Comparison of ENCODE assay signal across 7 mouse cellular contexts in the genomic region with DNA sequence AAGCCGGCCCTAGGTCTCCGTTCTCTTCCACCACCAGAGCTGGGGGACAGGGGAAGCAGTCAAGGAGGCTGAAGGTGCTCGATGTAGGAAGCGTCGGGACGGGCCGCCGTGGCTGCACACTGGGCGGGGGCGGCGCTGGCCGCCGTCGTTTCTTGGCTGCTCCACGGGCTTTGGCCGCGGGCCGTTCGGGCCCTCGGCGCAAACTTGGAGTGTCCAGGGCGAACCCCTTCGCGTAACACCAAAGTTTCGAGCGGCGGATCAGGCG. TPM values are rescaled to one million over a fixed set of nuclear protein-coding genes. Genes with fewer than 3 reads are reported as not detected.
DNase-seq lines count a peak whose midpoint lies in the region; ATAC-seq and TF ChIP-seq lines count a peak whose summit lies in the region.

No protein-coding gene starts in this region.

- H3K9me3 ChIP-seq in lung, postnatal 0 days (ENCODE audit: low read length) = no peaks in the 10 kb centered on the region
- no peaks in the 10 kb centered on the region for H3K9me3 ChIP-seq in forebrain, embryonic 14.5 days (replicated peaks; ENCODE audit: control insufficient read depth, low read length)
- no peaks in the 10 kb centered on the region for H3K9me3 ChIP-seq in limb, embryonic 10.5 days (replicated peaks)

- H3K9ac ChIP-seq in lung, postnatal 0 days (replicated peaks; ENCODE audit: low read depth) = no peak overlapping the region
- H3K9ac ChIP-seq in forebrain, embryonic 14.5 days (ENCODE audit: low read length) = peak overlapping the region; percentile 41; the same call in 1 of the 2 replicates

- TF ChIP-seq POLR2A in olfactory bulb, adult 2 months (IDR thresholded peaks at IDR 0.05; ENCODE audit: insufficient read depth, low read depth, low read length) = no peak

- no peak for DNase-seq in lung, postnatal 0 days (ENCODE audit: low spot score)
- no peak for DNase-seq in lung, postnatal 36 days
- DNase-seq in forebrain, embryonic 14.5 days (ENCODE audit: low spot score) = no peak
- DNase-seq in limb, embryonic 10.5 days (ENCODE audit: low spot score) = no peak
- no peak for DNase-seq in gastrocnemius, postnatal 10 days
- DNase-seq in gastrocnemius, postnatal 25 days = no peak

- peaks cover 55% of the 10 kb centered on the region; the same call in 1 of the 2 replicates for H3K27me3 ChIP-seq in lung, postnatal 0 days (replicated peaks; ENCODE audit: insufficient read depth, low read length)
- H3K27me3 ChIP-seq in forebrain, embryonic 14.5 days (replicated peaks; ENCODE audit: control insufficient read depth, insufficient read depth, low read length) = peaks cover 56% of the 10 kb centered on the region
- H3K27me3 ChIP-seq in limb, embryonic 10.5 days (ENCODE audit: low read depth, poor library complexity, severe bottlenecking) = peaks cover 77% of the 10 kb centered on the region

- H3K4me1 ChIP-seq in lung, postnatal 0 days (ENCODE audit: insufficient read depth, low read depth, low read length) = peaks cover 7% of the 10 kb centered on the region
- peaks cover 5% of the 10 kb centered on the region for H3K4me1 ChIP-seq in forebrain, embryonic 14.5 days (ENCODE audit: control insufficient read depth, insufficient read depth, low read length)
- peaks cover 59% of the 10 kb centered on the region for H3K4me1 ChIP-seq in limb, embryonic 10.5 days
- peaks cover 23% of the 10 kb centered on the region for H3K4me1 ChIP-seq in olfactory bulb, adult 2 months (ENCODE audit: control insufficient read depth, insufficient read depth, low read length)

- WGBS in lung, postnatal 0 days = 0% methylated on average over 27 of the region's 28 CpGs
- WGBS in forebrain, embryonic 14.5 days = 1% methylated on average over 21 of the region's 28 CpGs
- under 1% methylated on average over 28 of the region's 28 CpGs for WGBS in limb, embryonic 10.5 days
- WGBS in olfactory bulb, adult 2 months = 6% methylated on average over 28 of the region's 28 CpGs

- TF ChIP-seq CTCF in lung, postnatal 0 days (IDR thresholded peaks at IDR 0.05) = no peak
- TF ChIP-seq CTCF in olfactory bulb, adult 2 months (IDR thresholded peaks at IDR 0.05; ENCODE audit: insufficient read depth, low read depth, low read length) = no peak

- H3K4me2 ChIP-seq in lung, postnatal 0 days (replicated peaks; ENCODE audit: low read depth, low read length) = peak overlapping the region; percentile 92
- peak overlapping the region; percentile 83 for H3K4me2 ChIP-seq in forebrain, embryonic 14.5 days (ENCODE audit: low read length)

- H3K27ac ChIP-seq in lung, postnatal 0 days (ENCODE audit: low read length) = no peak overlapping the region
- H3K27ac ChIP-seq in forebrain, embryonic 14.5 days (ENCODE audit: low read depth, low read length) = no peak overlapping the region
- H3K27ac ChIP-seq in limb, embryonic 10.5 days = peak overlapping the region; percentile 90
- H3K27ac ChIP-seq in olfactory bulb, adult 2 months (ENCODE audit: insufficient read depth, low read depth, low read length) = no peak overlapping the region

- ATAC-seq in lung, postnatal 0 days = peak; percentile 18; the same call in 1 of the 2 replicates
- no peak for ATAC-seq in forebrain, embryonic 14.5 days

- H3K4me3 ChIP-seq in lung, postnatal 0 days (ENCODE audit: low read depth, low read length) = peak overlapping the region; percentile 57
- H3K4me3 ChIP-seq in forebrain, embryonic 14.5 days (ENCODE audit: low read depth, low read length) = peak overlapping the region; percentile 67
- peak overlapping the region; percentile 80 for H3K4me3 ChIP-seq in limb, embryonic 10.5 days
- H3K4me3 ChIP-seq in olfactory bulb, adult 2 months (ENCODE audit: insufficient read depth, low read depth, low read length) = peak overlapping the region; percentile 78; the same call in 1 of the 2 replicates

- H3K36me3 ChIP-seq in lung, postnatal 0 days (ENCODE audit: insufficient read depth, low read length) = no peaks in the 10 kb centered on the region
- H3K36me3 ChIP-seq in forebrain, embryonic 14.5 days (ENCODE audit: control insufficient read depth, insufficient read depth, low read length) = no peaks in the 10 kb centered on the region
- H3K36me3 ChIP-seq in limb, embryonic 10.5 days = no peaks in the 10 kb centered on the region

- no peak for TF ChIP-seq EP300 in lung, postnatal 0 days (IDR thresholded peaks at IDR 0.05)

RNA-seq across cellular contexts. Expression of a gene that starts 1.3 kb away (rescaled TPM):
- polyA plus RNA-seq in lung, postnatal 0 days (2015; fragmentation: Nextera tagmentation; extraction: Ambion mirVana) = 3.5 and 4.1 TPM in 2 replicates
- polyA plus RNA-seq in forebrain, embryonic 14.5 days (2014; fragmentation: Nextera tagmentation; extraction: Ambion mirVana) = 2.5 and 3.3 TPM in 2 replicates
- 16.1 and 23.8 TPM in 2 replicates for polyA plus RNA-seq in limb, embryonic 10.5 days (2016; fragmentation: Nextera tagmentation; extraction: Ambion mirVana)
- not detected in 2 replicates for polyA plus RNA-seq in olfactory bulb, adult 2 months (2012; ENCODE audit: insufficient read depth, insufficient read length, low replicate concordance, missing spikeins)
- total RNA-seq in gastrocnemius, postnatal 10 days (2021) = under 1 TPM; 0.59 to 0.68 TPM
- 1 to 10 TPM; 1.2 to 1.6 TPM for total RNA-seq in gastrocnemius, postnatal 25 days (2021)

RNA-seq across cellular contexts. Expression of a gene that starts 35.0 kb away (rescaled TPM):
- 3.0 and 3.5 TPM in 2 replicates for polyA plus RNA-seq in lung, postnatal 0 days (2015; fragmentation: Nextera tagmentation; extraction: Ambion mirVana)
- 5.0 and 5.9 TPM in 2 replicates for polyA plus RNA-seq in forebrain, embryonic 14.5 days (2014; fragmentation: Nextera tagmentation; extraction: Ambion mirVana)
- polyA plus RNA-seq in limb, embryonic 10.5 days (2016; fragmentation: Nextera tagmentation; extraction: Ambion mirVana) = 2.5 TPM in 2 replicates
- polyA plus RNA-seq in olfactory bulb, adult 2 months (2012; ENCODE audit: insufficient read depth, insufficient read length, low replicate concordance, missing spikeins) = 69.4 and 106 TPM in 2 replicates
- total RNA-seq in gastrocnemius, postnatal 10 days (2021) = 10 to 100 TPM; 32.2 to 32.4 TPM
- 10 to 100 TPM; 33.0 to 40.5 TPM for total RNA-seq in gastrocnemius, postnatal 25 days (2021)

RNA-seq across cellular contexts. Expression of a gene that starts 52.2 kb away (rescaled TPM):
- 0.36 and 0.45 TPM in 2 replicates for polyA plus RNA-seq in lung, postnatal 0 days (2015; fragmentation: Nextera tagmentation; extraction: Ambion mirVana)
- polyA plus RNA-seq in forebrain, embryonic 14.5 days (2014; fragmentation: Nextera tagmentation; extraction: Ambion mirVana) = 5.6 and 6.4 TPM in 2 replicates
- 0.24 and 0.25 TPM in 2 replicates for polyA plus RNA-seq in limb, embryonic 10.5 days (2016; fragmentation: Nextera tagmentation; extraction: Ambion mirVana)
- polyA plus RNA-seq in olfactory bulb, adult 2 months (2012; ENCODE audit: insufficient read depth, insufficient read length, low replicate concordance, missing spikeins) = not detected in 2 replicates
- total RNA-seq in gastrocnemius, postnatal 10 days (2021) = 1 to 10 TPM; 1.1 to 1.4 TPM
- under 1 TPM; 0.43 to 0.49 TPM for total RNA-seq in gastrocnemius, postnatal 25 days (2021)

RNA-seq across cellular contexts. Expression of a gene that starts 57.4 kb away (rescaled TPM):
- 59.1 and 63.8 TPM in 2 replicates for polyA plus RNA-seq in lung, postnatal 0 days (2015; fragmentation: Nextera tagmentation; extraction: Ambion mirVana)
- polyA plus RNA-seq in forebrain, embryonic 14.5 days (2014; fragmentation: Nextera tagmentation; extraction: Ambion mirVana) = 17.3 and 19.5 TPM in 2 replicates
- 9.4 and 15.3 TPM in 2 replicates for polyA plus RNA-seq in limb, embryonic 10.5 days (2016; fragmentation: Nextera tagmentation; extraction: Ambion mirVana)
- not detected in 2 replicates for polyA plus RNA-seq in olfactory bulb, adult 2 months (2012; ENCODE audit: insufficient read depth, insufficient read length, low replicate concordance, missing spikeins)
- total RNA-seq in gastrocnemius, postnatal 10 days (2021) = 10 to 100 TPM; 84.5 to 99.4 TPM
- 100 to 1,000 TPM; 109 to 113 TPM for total RNA-seq in gastrocnemius, postnatal 25 days (2021)

Comparison
In these comparisons a context has a peak if more than half of its experiments do, and no peak if none do; other contexts are left out.
1. RNA of a gene that starts 35.0 kb away (polyA plus RNA-seq): 69.4 to 106 TPM in olfactory bulb, adult 2 months; 5.0 to 5.9 TPM in forebrain, embryonic 14.5 days, 3.0 to 3.5 TPM in lung, postnatal 0 days and 2.5 TPM in limb, embryonic 10.5 days; every median in the first group is over 10 times any median in the second.
2. Peak in every context shown above with its lines, with median percentiles within 50 percentile points of each other: H3K4me3 ChIP-seq.